Mouse (Mus musculus): ENCODE measurements at regions not wholly inside any gene's neighbourhood (a gene's known extent, or its start where the extent isn't known, plus 50 kb on each side); places are given as distances from the start of the nearest gene placed in this dataset.

DNA sequence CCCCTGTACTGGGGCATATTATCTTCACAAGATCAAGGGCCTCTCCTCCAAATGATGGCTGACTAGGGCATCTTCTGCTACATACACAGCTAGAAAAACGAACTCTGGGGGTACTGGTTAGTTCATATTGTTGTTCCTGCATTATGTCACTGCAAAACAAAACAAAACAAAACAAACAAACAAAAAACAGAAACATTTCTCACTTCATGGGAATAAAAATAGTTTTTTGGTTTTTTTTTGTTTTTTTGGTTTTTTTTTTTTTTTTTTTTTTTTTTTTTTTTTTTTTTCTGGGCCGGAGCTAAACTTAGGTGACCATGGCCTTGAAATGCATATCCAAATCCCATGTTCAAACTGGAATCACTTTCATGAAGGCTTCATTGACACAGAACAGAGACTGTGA, 1184.4 kb downstream of the Efna5 start:
- ChIA-PET CTCF (interaction anchor here in 1 of 4 experiments (0.6 kb wide), 1 partner anchor 799 kb away, joined by 6 read pairs; no protein-coding TSS in a partner anchor), POLR2A (no interaction called here)

GRCm38 (mm10) chr17:61686325-61686724, 1194.8 kb downstream of the Efna5 start:
- POLR2A ChIA-PET = no interaction called here
- CTCF ChIA-PET = interaction anchor here in 1 of 4 experiments (0.7 kb wide), 1 partner anchor 941 kb away, joined by 4 read pairs; no protein-coding TSS in a partner anchor

- CTCF ChIA-PET = no interaction called here
- POLR2A ChIA-PET = no interaction called here
Observed at GRCm38 (mm10) chr17:61684524-61684923, 1196.6 kb downstream of the Efna5 start.

GRCm38 (mm10) chr17:61670651-61671050, 1210.5 kb downstream of the Efna5 start:
- CTCF ChIA-PET = no interaction called here
- POLR2A ChIA-PET = no interaction called here

- POLR2A ChIA-PET = no interaction called here
- CTCF ChIA-PET = no interaction called here
Observed at GRCm38 (mm10) chr17:61667428-61667827, 1213.7 kb downstream of the Efna5 start.

DNA sequence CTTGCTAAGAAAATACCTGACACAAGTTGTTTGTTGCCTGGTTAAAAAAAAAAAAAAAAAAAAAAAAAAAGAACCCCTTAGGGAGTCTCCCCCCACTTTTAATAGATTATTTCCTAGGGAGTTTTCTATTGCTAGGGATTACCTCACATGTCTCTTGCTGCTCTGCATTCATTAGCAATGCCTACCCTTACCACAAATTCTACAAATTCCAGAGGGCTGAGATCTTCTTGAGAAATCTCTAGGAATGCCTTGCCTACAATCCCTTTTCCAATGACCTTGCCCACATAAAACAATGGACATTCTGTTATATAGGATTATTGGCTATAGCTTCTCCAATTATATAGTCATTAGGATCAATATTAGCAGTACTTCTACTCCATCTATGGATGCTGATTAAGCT, 1216.2 kb downstream of the Efna5 start:
- CTCF ChIA-PET = no interaction called here
- POLR2A ChIA-PET = no interaction called here

DNA sequence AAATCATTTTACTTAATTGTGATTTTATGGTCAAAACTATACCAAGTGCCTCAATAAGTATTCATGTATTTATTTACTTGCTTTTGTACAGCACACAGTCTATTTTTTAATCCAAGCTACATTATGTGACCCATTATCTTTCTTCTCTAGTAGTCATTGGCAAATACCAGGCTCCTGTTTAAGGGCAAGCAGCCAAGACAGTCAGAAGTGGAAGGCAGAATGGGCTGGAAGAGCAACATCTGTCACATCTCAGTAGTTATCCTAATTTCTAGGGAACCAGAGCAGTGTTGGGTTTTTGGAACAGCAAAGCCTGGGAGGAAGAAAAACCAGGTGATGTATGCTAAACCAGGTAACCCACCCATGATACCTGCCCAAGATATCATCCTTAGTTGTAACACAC, 1233.5 kb downstream of the Efna5 start:
- ChIA-PET CTCF (no interaction called here), POLR2A (no interaction called here)

- CTCF ChIA-PET = no interaction called here
- POLR2A ChIA-PET = no interaction called here
Observed at GRCm38 (mm10) chr17:61608286-61608685, 1272.8 kb downstream of the Efna5 start.

DNA sequence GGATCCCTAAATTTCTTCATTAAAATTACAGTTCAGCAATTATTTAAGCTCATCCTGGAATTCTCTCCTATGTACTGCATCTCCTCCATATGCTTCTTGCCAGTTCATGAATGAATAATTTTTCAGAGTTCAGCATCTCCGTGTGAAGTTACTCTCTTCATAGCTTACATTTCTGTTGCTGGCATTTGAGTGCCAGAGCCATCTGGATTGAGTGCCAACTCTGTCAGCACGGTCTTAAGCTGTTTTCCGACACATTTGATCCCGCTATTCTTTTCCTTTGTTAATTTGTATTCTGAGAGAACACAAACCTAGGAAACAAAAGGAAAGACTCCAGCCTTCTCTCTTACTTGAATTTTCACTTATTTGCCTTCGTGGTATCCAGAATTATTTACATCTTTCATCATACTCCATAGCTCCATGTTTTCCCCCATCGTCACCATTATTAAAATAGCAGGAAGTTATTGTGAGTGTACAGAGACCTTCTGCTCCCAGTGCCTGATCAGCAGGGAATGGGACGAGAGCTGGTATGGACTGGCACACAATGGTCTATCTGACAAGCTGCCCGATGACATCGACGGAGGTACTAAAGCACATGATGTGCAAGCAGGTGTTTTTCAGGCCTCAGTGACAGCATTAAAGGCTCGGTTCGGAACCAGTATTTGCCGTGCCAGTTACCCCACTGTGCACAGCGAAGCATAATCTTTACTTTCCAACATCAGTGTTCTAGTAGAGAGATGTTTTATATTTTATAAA, 1274.2 kb downstream of the Efna5 start:
- POLR2A ChIA-PET = no interaction called here
- CTCF ChIA-PET = no interaction called here

DNA sequence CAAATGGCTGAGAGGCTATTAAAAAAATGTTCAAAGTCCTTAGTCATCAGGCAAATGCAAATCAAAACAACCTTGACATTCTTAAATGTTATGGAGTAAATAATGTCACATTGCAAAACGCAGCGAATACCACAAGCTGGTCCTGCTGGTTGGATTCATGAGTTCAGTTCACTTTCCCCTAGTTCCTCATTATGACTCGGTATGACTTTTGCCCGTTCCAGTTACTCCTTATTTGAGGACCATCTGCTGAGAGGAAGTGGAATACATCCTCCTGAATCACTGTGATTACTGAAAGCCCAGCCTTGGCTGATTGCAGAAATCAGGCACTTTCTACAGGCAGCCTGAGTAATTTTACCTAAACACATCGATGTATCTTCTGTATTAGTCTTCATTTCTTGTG, 1276.9 kb downstream of the Efna5 start:
- POLR2A ChIA-PET = interaction anchor here in 1 of 4 experiments (0.6 kb wide), 1 partner anchor 513 kb away, joined by 5 read pairs; no protein-coding TSS in a partner anchor
- CTCF ChIA-PET = no interaction called here

- ChIA-PET POLR2A (no interaction called here), CTCF (no interaction called here)
Observed at GRCm38 (mm10) chr17:61589255-61589654, 1291.9 kb downstream of the Efna5 start.

- CTCF ChIA-PET = no interaction called here
- POLR2A ChIA-PET = no interaction called here
Observed at GRCm38 (mm10) chr17:61578895-61579294, 1302.2 kb downstream of the Efna5 start.

GRCm38 (mm10) chr17:61570933-61571332, 1310.2 kb downstream of the Efna5 start:
- ChIA-PET POLR2A (no interaction called here), CTCF (no interaction called here)

Data from embryonic stem cell, embryonic (primary cell).